Mouse (Mus musculus) heart, embryonic 11.5 days (tissue): ENCODE results near the gene Gm11541. TPM values are rescaled to one million over a fixed set of nuclear protein-coding genes. Genes with fewer than 3 reads are reported as not detected.
"Not testable (repeated sequence)": the region's sequence is repeated elsewhere in the genome, so short reads cannot be mapped to it uniquely, and the experiment has no call there.

Experiments used
- ATAC-seq: fragments of 200-750 bp; cut with Nextera tagmentation; replicated peaks from 2 replicates; pipeline ENCODE4 v1.8.0; 2017; ENCODE audit warnings: moderate library complexity; ENCODE audit not compliant: insufficient number of reproducible peaks, low FRiP score, low TSS enrichment
- H3K27ac ChIP-seq: fragments of 300-500 bp; sonication (generic); 2 replicates; pipeline ENCODE4 v1.5.1; 2014; ENCODE audit warnings: mild to moderate bottlenecking, low read depth, low read length
- H3K27me3 ChIP-seq: fragments of 300-500 bp; sonication (generic); 2 replicates; pipeline ENCODE4 v1.6.1; 2014; ENCODE audit warnings: mild to moderate bottlenecking, low read length, mixed read lengths; ENCODE audit not compliant: control insufficient read depth, insufficient read depth
- H3K36me3 ChIP-seq: fragments of 300-500 bp; sonication (generic); 2 replicates; pipeline ENCODE4 v1.6.1; 2014; ENCODE audit warnings: mild to moderate bottlenecking, low read length, moderate library complexity, mixed read lengths; ENCODE audit not compliant: control insufficient read depth, insufficient read depth
- H3K4me1 ChIP-seq: fragments of 300-500 bp; sonication (generic); 2 replicates; pipeline ENCODE4 v1.6.1; 2014; ENCODE audit warnings: low read length; ENCODE audit not compliant: control insufficient read depth, insufficient read depth
- H3K4me2 ChIP-seq: fragments of 300-500 bp; sonication (generic); 2 replicates; pipeline ENCODE4 v1.6.1; 2014; ENCODE audit warnings: mild to moderate bottlenecking, moderate library complexity
- H3K4me3 ChIP-seq: fragments of 300-500 bp; sonication (generic); 2 replicates; pipeline ENCODE4 v1.5.1; 2014; ENCODE audit warnings: low read depth, low read length
- H3K9ac ChIP-seq: fragments of 300-500 bp; sonication (generic); 2 replicates; pipeline ENCODE4 v1.6.1; 2014; ENCODE audit warnings: mild to moderate bottlenecking, low read depth, low read length, moderate library complexity
- H3K9me3 ChIP-seq: fragments of 300-500 bp; sonication (generic); replicated peaks from 2 replicates; pipeline ENCODE4 v1.6.1; 2016; ENCODE audit warnings: low read length; ENCODE audit not compliant: control insufficient read depth
- WGBS: fragments of 180-500 bp; shearing (Covaris S2); extraction: QIAGEN DNeasy Blood & Tissue Kit; methylation state at CpG from one replicate; pipeline ENCODE4 v1.1.7; 2014; ENCODE audit not compliant: insufficient replicate concordance; 5-methylcytosine and 5-hydroxymethylcytosine counted together
- polyA plus RNA-seq: library from polyadenylated mRNA; unstranded; fragments of >200 nt; fragmentation: Nextera tagmentation; extraction: Ambion mirVana; gene quantifications from 2 replicates; pipeline ENCODE4 v1.2.1, GENCODE M21; 2014

The Gm11541 gene
- polyA plus RNA-seq, 1 experiment from 2014 or later, result not detected

DNA sequence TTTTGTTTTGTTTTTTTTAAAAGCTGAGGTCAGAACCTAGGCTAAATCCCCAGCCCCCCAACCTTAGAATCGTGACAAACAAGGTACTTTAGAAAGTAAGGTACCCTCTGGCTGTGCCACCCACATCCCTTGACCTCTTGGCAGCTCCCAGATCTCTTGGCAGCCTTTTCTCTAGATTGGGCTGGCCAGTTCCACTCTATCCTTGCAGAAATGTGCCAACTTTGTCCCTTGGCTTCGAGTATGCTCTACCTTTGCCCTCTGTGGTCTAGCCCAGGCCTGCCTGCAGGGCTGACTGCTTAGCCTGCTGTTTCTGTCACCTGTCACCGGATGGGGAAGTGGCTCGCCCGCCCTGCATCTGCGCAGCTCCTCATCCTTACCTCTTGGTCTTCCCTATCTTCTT lies 39.0 kb downstream of the Gm11541 start:
- no peak for ATAC-seq
- Histone ChIP-seq H3K27ac (no peak overlapping the region), H3K4me3 (no peak overlapping the region), H3K9ac (no peak overlapping the region), H3K4me1 (no peaks in the 10 kb centered on the region), H3K9me3 (no peaks in the 10 kb centered on the region), H3K4me2 (no peak overlapping the region), H3K27me3 (no peaks in the 10 kb centered on the region), H3K36me3 (peaks cover 49% of the 10 kb centered on the region)
- 88% methylated on average over 6 of the region's 6 CpGs for WGBS

DNA sequence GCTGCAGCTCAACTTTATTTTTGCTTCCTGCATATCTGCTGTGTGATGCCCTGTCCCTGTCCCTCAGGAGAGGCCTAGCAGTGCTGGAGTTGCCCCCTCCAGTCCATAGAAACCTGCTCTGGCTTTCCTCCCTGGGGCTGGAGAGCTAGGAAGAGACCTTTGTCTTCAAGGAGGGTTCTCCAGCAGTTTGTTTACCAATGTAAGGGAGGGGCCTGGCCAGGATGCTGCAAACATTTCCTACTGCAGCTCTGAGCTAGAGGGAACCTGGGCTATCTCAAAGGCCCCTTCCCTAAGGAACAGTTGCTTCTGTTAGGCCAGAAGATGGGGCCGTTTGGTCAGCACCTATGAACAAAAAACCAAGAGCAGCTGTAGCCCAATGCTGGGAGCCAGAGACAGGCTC lies 43.0 kb downstream of the Gm11541 start:
- Histone ChIP-seq H3K36me3 (peaks cover 35% of the 10 kb centered on the region), H3K9me3 (no peaks in the 10 kb centered on the region), H3K4me1 (no peaks in the 10 kb centered on the region), H3K9ac (no peak overlapping the region), H3K4me3 (no peak overlapping the region), H3K27me3 (no peaks in the 10 kb centered on the region), H3K4me2 (no peak overlapping the region), H3K27ac (no peak overlapping the region; the same call in 1 of the 2 replicates)
- WGBS, result 44% methylated on average over 1 of the region's 1 CpGs
- ATAC-seq, result no peak

DNA sequence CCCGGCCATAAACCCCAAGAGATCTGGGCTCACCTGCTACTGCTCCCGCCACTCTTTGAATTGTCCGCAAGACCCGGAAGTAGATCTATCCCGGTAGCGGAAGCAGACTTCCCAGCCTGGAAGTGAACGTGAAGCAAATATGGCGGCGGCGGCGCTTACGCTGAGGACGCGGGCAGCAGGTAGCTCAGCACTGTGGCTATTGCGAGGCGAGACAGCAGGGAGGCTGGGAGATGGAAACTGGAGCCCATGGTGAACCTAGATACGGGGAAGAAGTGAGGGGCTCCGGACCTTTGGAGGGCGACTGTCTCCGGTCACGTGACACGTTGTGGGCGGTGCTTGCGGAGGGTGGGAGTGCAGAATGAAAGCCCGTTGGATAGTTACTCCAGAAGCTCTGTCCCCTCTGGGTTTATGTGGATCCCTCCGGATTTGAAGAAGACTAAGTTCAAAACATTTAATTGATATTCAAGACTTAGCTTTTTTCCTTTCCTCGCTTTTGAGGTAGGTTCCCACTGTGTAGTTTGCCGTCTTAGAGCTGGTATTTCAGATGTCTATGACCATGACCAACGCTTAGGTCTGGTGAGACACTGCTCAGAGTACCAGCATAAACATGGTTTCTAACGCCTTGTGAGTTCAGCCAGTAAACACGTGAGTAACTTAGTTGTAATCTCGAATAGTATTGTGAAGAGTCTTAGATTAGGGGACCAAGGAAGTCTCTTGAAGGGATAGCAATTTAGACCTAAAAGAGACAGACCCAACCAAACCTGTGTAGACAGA lies 50.4 kb downstream of the Gm11541 start, which contains the start of the genes Mrpl27 and Eme1:
Mrpl27 (plus strand) TSS at position 105 of the 774 bp plus-strand sequence.
Eme1 (minus strand) TSS at position 302 of the 774 bp plus-strand sequence.
- peak; percentile 77 for ATAC-seq
- Histone ChIP-seq H3K27ac (peak within 1 kb of the TSS; percentile 88), H3K4me3 (peak within 1 kb of the TSS; percentile 75), H3K36me3 (peaks cover 13% of the 10 kb centered on the region; the same call in 1 of the 2 replicates), H3K27me3 (no peaks in the 10 kb centered on the region), H3K9me3 (no peaks in the 10 kb centered on the region), H3K4me1 (peaks cover 6% of the 10 kb centered on the region), H3K9ac (peak within 1 kb of the TSS; percentile 81), H3K4me2 (peak within 1 kb of the TSS; percentile 83)
- WGBS, result under 1% methylated on average over 32 of the region's 32 CpGs

DNA sequence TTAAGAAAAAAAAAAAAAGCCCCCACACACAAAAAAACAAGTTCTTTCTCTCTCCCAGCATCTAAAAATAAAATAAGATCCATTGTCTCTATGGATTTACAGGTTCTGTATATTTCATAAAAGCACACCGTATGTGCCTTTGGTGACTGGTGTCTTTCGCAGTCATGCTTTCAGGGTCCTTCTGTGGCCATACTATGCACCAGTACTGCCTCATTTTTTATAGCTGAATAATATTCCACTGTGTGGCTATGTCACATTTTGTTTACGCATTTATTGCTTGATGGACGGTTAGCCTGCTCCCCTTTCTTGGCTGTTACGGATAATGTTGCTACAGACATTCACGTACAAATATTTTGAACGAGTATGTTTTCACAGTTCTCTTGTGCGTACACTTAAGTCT lies 51.3 kb downstream of the Gm11541 start:
- Histone ChIP-seq H3K9ac (no peak overlapping the region), H3K36me3 (peaks cover 8% of the 10 kb centered on the region), H3K9me3 (no peaks in the 10 kb centered on the region), H3K27me3 (no peaks in the 10 kb centered on the region), H3K27ac (no peak overlapping the region), H3K4me3 (peak overlapping the region; percentile 75), H3K4me2 (peak overlapping the region; percentile 83), H3K4me1 (peaks cover 6% of the 10 kb centered on the region)
- ATAC-seq, result no peak
- WGBS, result 43% methylated on average over 8 of the region's 8 CpGs

DNA sequence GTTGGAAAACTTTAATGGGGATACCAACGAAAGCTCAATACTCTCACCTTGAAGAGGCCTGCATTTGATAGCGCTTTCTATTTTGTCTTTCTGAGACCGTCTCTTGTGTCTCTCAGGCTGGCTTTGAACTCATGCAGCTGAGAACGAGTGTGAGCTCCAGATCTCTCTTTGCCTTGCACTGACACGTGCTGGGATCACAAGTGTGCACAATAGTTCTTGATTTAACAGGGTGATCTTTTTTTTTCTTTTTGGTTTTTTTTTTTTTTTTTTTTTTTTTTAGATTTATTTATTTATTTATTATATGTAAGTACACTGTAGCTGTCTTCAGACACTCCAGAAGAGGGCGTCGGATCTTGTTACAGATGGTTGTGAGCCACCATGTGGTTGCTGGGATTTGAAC lies 53.1 kb downstream of the Gm11541 start:
- H3K4me3 ChIP-seq, H3K4me2 ChIP-seq, H3K27me3 ChIP-seq, H3K27ac ChIP-seq, ATAC-seq, H3K4me1 ChIP-seq, H3K9me3 ChIP-seq, H3K9ac ChIP-seq: not testable (repeated sequence)
- H3K36me3 ChIP-seq, result peaks cover 18% of the 10 kb centered on the region
- 91% methylated on average over 7 of the region's 7 CpGs for WGBS

DNA sequence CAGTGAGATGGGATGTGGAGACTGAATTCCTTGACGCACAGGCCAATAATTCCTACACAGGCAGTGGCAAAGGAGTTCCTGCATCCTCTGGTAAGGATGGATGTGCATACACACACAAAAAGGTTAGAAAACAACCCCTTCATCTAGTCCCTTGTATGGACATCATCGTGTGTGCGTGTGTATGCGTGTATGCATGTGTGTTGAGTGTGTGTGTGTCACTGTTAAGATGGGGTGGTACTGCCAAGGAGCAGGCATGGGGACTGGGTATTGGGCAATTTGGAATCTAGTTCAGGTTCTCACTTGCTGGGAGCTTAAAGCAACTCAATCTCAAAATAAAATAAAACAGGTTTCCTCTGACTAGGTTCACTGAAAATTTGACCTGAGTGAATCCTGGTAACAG lies 57.8 kb downstream of the Gm11541 start:
- H3K4me3 ChIP-seq, result no peak overlapping the region
- H3K4me1 ChIP-seq, result no peaks in the 10 kb centered on the region
- ATAC-seq, result no peak
- H3K4me2 ChIP-seq, result no peak overlapping the region
- peaks cover 42% of the 10 kb centered on the region for H3K36me3 ChIP-seq
- H3K27me3 ChIP-seq, result no peaks in the 10 kb centered on the region
- H3K9me3 ChIP-seq, result no peaks in the 10 kb centered on the region
- no peak overlapping the region for H3K27ac ChIP-seq
- WGBS, result 89% methylated on average over 4 of the region's 4 CpGs
- H3K9ac ChIP-seq, result no peak overlapping the region

Other genes starting within 250 kb of the Gm11541 start
- gene Cacna1g, start 230.3 kb downstream of the Gm11541 start, polyA plus RNA-seq, result 2.7 and 4.3 TPM in 2 replicates
- 0.15 TPM in 1 of 2 replicates, not detected in the other for gene Spata20, start 218.3 kb downstream of the Gm11541 start, polyA plus RNA-seq
- 8.2 and 9.1 TPM in 2 replicates for gene Epn3, start 204.5 kb downstream of the Gm11541 start, polyA plus RNA-seq
- gene Mycbpap, start 182.8 kb downstream of the Gm11541 start, polyA plus RNA-seq, result 9.1 and 9.9 TPM in 2 replicates
- 2.6 and 4.6 TPM in 2 replicates for gene Rsad1, start 155.2 kb downstream of the Gm11541 start, polyA plus RNA-seq
- 0.21 TPM in 1 of 2 replicates, not detected in the other for gene Chad, start 139.5 kb downstream of the Gm11541 start, polyA plus RNA-seq
- gene Acsf2, start 102.6 kb downstream of the Gm11541 start, polyA plus RNA-seq, result 4.3 and 4.7 TPM in 2 replicates
- gene Lrrc59, start 74.7 kb downstream of the Gm11541 start, polyA plus RNA-seq, result 137 and 170 TPM in 2 replicates
- gene Mrpl27, start 50.7 kb downstream of the Gm11541 start, polyA plus RNA-seq, result 128 and 136 TPM in 2 replicates
- gene Eme1, start 50.5 kb downstream of the Gm11541 start, polyA plus RNA-seq, result 17.5 and 17.9 TPM in 2 replicates
- gene Xylt2, start 27.0 kb downstream of the Gm11541 start, polyA plus RNA-seq, result 9.0 and 11.9 TPM in 2 replicates
- 0.13 TPM in 1 of 2 replicates, not detected in the other for gene Cdc34b, start 37.3 kb upstream of the Gm11541 start, polyA plus RNA-seq
- not detected in 2 replicates for gene Tmem92, start 78.2 kb upstream of the Gm11541 start, polyA plus RNA-seq
- 129 and 157 TPM in 2 replicates for gene Col1a1, start 231.7 kb upstream of the Gm11541 start, polyA plus RNA-seq